Mouse (Mus musculus): ENCODE data around the gene Gm4305. TPM values are rescaled to one million over a fixed set of nuclear protein-coding genes. Genes with fewer than 3 reads are reported as not detected.
"Not testable (repeated sequence)": the region's sequence is repeated elsewhere in the genome, so short reads cannot be mapped to it uniquely, and the experiment has no call there.

Gene Gm4305
- not detected in 2 replicates for polyA plus RNA-seq (2014; fragmentation: Nextera tagmentation; extraction: Ambion mirVana)

GRCm38 (mm10) chr10:100350793-100351192 lies at the start of gene Gm4305:
TSS of gene Gm4305 (plus strand) at chr10:100351093.
- not testable (repeated sequence) for H3K9ac ChIP-seq (ENCODE audit: low read depth, low read length); H3K4me2 ChIP-seq (ENCODE audit: low read depth, low read length); H3K36me3 ChIP-seq (ENCODE audit: control insufficient read depth, insufficient read depth, low read length); H3K27me3 ChIP-seq (replicated peaks; ENCODE audit: control insufficient read depth, insufficient read depth, low read length); H3K9me3 ChIP-seq (ENCODE audit: control insufficient read depth, low read length); H3K27ac ChIP-seq (replicated peaks; ENCODE audit: low read depth, low read length); ATAC-seq (ENCODE audit: low read depth); DNase-seq (ENCODE audit: low spot score); H3K4me1 ChIP-seq (ENCODE audit: control insufficient read depth, insufficient read depth, low read length); H3K4me3 ChIP-seq (ENCODE audit: low read depth, low read length)
- WGBS = no CpG with 5 or more reads among the region's 3 CpGs

DNA sequence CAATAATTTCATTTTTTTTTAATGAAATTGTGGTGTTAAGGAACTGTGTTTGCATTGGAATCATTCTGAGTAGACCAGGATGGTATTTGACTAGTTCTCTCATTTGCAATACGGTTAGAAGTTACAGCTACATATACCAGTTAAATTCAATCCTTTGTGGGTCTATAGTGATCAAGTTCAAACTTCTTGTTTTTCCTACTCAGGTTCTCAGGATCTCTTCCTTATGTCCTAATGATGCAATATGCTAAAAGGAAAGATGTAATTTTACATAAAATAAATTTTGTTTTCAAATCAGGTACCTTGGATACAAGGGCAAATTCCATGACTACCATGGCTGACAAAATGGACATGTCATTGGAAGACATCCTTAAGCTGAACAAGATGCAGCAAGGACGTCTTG lies 15.5 kb upstream of the Gm4305 start, which contains the start of gene Gm4301:
Gm4301 (plus strand) TSS at position 301 of the 400 bp plus-strand sequence.
- WGBS = no CpG with 5 or more reads among the region's 2 CpGs
- H3K9me3 ChIP-seq (ENCODE audit: control insufficient read depth, low read length) = not testable (repeated sequence)

DNA sequence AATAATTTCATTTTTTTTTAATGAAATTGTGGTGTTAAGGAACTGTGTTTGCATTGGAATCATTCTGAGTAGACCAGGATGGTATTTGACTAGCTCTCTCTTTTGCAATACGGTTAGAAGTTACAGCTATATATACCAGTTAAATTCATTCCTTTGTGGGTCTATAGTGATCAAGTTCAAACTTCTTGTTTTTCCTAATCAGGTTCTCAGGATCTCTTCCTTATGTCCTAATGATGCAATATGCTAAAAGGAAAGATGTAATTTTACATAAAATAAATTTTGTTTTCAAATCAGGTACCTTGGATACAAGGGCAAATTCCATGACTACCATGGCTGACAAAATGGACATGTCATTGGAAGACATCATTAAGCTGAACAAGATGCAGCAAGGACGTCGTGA lies 10.4 kb upstream of the Gm4305 start, which contains the start of gene Gm4302:
Gm4302 (plus strand) TSS at position 301 of the 400 bp plus-strand sequence.
- H3K9me3 ChIP-seq (ENCODE audit: control insufficient read depth, low read length); H3K27ac ChIP-seq (replicated peaks; ENCODE audit: low read depth, low read length); H3K4me1 ChIP-seq (ENCODE audit: control insufficient read depth, insufficient read depth, low read length); ATAC-seq (ENCODE audit: low read depth); H3K4me2 ChIP-seq (ENCODE audit: low read depth, low read length); H3K4me3 ChIP-seq (ENCODE audit: low read depth, low read length); H3K9ac ChIP-seq (ENCODE audit: low read depth, low read length); DNase-seq (ENCODE audit: low spot score); H3K36me3 ChIP-seq (ENCODE audit: control insufficient read depth, insufficient read depth, low read length); H3K27me3 ChIP-seq (replicated peaks; ENCODE audit: control insufficient read depth, insufficient read depth, low read length): not testable (repeated sequence)
- no CpG with 5 or more reads among the region's 3 CpGs for WGBS

More for the DNA sequence above, 15.5 kb upstream of the Gm4305 start, which contains the start of gene Gm4301:
- not testable (repeated sequence) for H3K4me3 ChIP-seq (ENCODE audit: low read depth, low read length); H3K4me2 ChIP-seq (ENCODE audit: low read depth, low read length); ATAC-seq (ENCODE audit: low read depth); H3K4me1 ChIP-seq (ENCODE audit: control insufficient read depth, insufficient read depth, low read length); DNase-seq (ENCODE audit: low spot score); H3K36me3 ChIP-seq (ENCODE audit: control insufficient read depth, insufficient read depth, low read length); H3K27ac ChIP-seq (replicated peaks; ENCODE audit: low read depth, low read length); H3K27me3 ChIP-seq (replicated peaks; ENCODE audit: control insufficient read depth, insufficient read depth, low read length); H3K9ac ChIP-seq (ENCODE audit: low read depth, low read length)

GRCm38 (mm10) chr10:100345672-100346071 lies 5.2 kb upstream of the Gm4305 start, which contains the start of gene Gm4303:
TSS of gene Gm4303 (plus strand) at chr10:100345972.
- H3K27me3 ChIP-seq (replicated peaks; ENCODE audit: control insufficient read depth, insufficient read depth, low read length); H3K27ac ChIP-seq (replicated peaks; ENCODE audit: low read depth, low read length); H3K4me2 ChIP-seq (ENCODE audit: low read depth, low read length); ATAC-seq (ENCODE audit: low read depth); H3K4me1 ChIP-seq (ENCODE audit: control insufficient read depth, insufficient read depth, low read length); H3K36me3 ChIP-seq (ENCODE audit: control insufficient read depth, insufficient read depth, low read length); H3K9ac ChIP-seq (ENCODE audit: low read depth, low read length); DNase-seq (ENCODE audit: low spot score); H3K9me3 ChIP-seq (ENCODE audit: control insufficient read depth, low read length); H3K4me3 ChIP-seq (ENCODE audit: low read depth, low read length): not testable (repeated sequence)
- no CpG with 5 or more reads among the region's 3 CpGs for WGBS

DNA sequence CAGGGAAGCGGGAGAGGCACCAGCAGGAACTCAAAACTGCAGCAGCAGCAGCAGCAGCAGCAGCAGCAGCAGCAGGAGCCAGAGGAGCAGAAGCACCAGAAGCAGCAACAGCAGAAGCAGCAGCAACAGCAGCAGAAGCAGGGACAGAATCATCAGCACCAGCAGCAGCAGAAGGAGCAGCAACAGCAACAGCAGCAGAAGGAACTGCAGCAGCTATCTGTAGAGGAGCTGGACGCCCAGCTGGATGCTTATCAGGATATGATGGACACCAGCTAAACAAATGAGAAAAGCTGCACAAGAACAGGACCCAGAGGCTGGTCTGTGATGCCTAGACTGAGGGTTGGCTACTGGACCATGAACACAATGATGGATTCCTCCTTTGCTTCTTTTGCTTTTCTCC lies 5.9 kb downstream of the Gm4305 start:
- not testable (repeated sequence) for H3K4me3 ChIP-seq (ENCODE audit: low read depth, low read length); H3K27me3 ChIP-seq (replicated peaks; ENCODE audit: control insufficient read depth, insufficient read depth, low read length); H3K4me2 ChIP-seq (ENCODE audit: low read depth, low read length); H3K36me3 ChIP-seq (ENCODE audit: control insufficient read depth, insufficient read depth, low read length); H3K4me1 ChIP-seq (ENCODE audit: control insufficient read depth, insufficient read depth, low read length); H3K9me3 ChIP-seq (ENCODE audit: control insufficient read depth, low read length); H3K9ac ChIP-seq (ENCODE audit: low read depth, low read length); H3K27ac ChIP-seq (replicated peaks; ENCODE audit: low read depth, low read length); DNase-seq (ENCODE audit: low spot score); ATAC-seq (ENCODE audit: low read depth)
- whole genome bisulfite sequencing = 50% methylated on average over 1 of the region's 2 CpGs

GRCm38 (mm10) chr10:100361038-100361437 lies 10.1 kb downstream of the Gm4305 start, which contains the start of gene Gm4307:
TSS of gene Gm4307 (plus strand) at chr10:100361338.
- WGBS = no CpG with 5 or more reads among the region's 3 CpGs
- not testable (repeated sequence) for H3K4me2 ChIP-seq (ENCODE audit: low read depth, low read length); ATAC-seq (ENCODE audit: low read depth); H3K9ac ChIP-seq (ENCODE audit: low read depth, low read length); H3K4me1 ChIP-seq (ENCODE audit: control insufficient read depth, insufficient read depth, low read length); H3K4me3 ChIP-seq (ENCODE audit: low read depth, low read length); H3K36me3 ChIP-seq (ENCODE audit: control insufficient read depth, insufficient read depth, low read length); H3K9me3 ChIP-seq (ENCODE audit: control insufficient read depth, low read length); H3K27me3 ChIP-seq (replicated peaks; ENCODE audit: control insufficient read depth, insufficient read depth, low read length); H3K27ac ChIP-seq (replicated peaks; ENCODE audit: low read depth, low read length); DNase-seq (ENCODE audit: low spot score)

DNA sequence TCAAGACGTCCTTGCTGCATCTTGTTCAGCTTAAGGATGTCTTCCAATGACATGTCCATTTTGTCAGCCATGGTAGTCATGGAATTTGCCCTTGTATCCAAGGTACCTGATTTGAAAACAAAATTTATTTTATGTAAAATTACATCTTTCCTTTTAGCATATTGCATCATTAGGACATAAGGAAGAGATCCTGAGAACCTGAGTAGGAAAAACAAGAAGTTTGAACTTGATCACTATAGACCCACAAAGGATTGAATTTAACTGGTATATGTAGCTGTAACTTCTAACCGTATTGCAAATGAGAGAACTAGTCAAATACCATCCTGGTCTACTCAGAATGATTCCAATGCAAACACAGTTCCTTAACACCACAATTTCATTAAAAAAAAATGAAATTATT lies 31.6 kb downstream of the Gm4305 start, which contains the start of gene Gm4312:
Gm4312 (minus strand) TSS at position 101 of the 400 bp plus-strand sequence.
- H3K27me3 ChIP-seq (replicated peaks; ENCODE audit: control insufficient read depth, insufficient read depth, low read length); H3K27ac ChIP-seq (replicated peaks; ENCODE audit: low read depth, low read length); H3K4me1 ChIP-seq (ENCODE audit: control insufficient read depth, insufficient read depth, low read length); ATAC-seq (ENCODE audit: low read depth); DNase-seq (ENCODE audit: low spot score); H3K4me2 ChIP-seq (ENCODE audit: low read depth, low read length); H3K4me3 ChIP-seq (ENCODE audit: low read depth, low read length); H3K9me3 ChIP-seq (ENCODE audit: control insufficient read depth, low read length); H3K36me3 ChIP-seq (ENCODE audit: control insufficient read depth, insufficient read depth, low read length); H3K9ac ChIP-seq (ENCODE audit: low read depth, low read length): not testable (repeated sequence)
- no CpG with 5 or more reads among the region's 2 CpGs for WGBS

Other genes starting within 250 kb of the Gm4305 start
- not detected in 2 replicates for gene Gm4301, start 15.4 kb upstream of the Gm4305 start, polyA plus RNA-seq (2014; fragmentation: Nextera tagmentation; extraction: Ambion mirVana)
- not detected in 2 replicates for gene Gm4302, start 10.3 kb upstream of the Gm4305 start, polyA plus RNA-seq (2014; fragmentation: Nextera tagmentation; extraction: Ambion mirVana)
- gene Gm4303, start 5.1 kb upstream of the Gm4305 start, polyA plus RNA-seq (2014; fragmentation: Nextera tagmentation; extraction: Ambion mirVana) = not detected in 2 replicates
- not detected in 2 replicates for gene Gm4307, start 10.2 kb downstream of the Gm4305 start, polyA plus RNA-seq (2014; fragmentation: Nextera tagmentation; extraction: Ambion mirVana)
- not detected in 2 replicates for gene Gm4312, start 31.5 kb downstream of the Gm4305 start, polyA plus RNA-seq (2014; fragmentation: Nextera tagmentation; extraction: Ambion mirVana)
- 22.7 and 23.1 TPM in 2 replicates for gene Tmtc3, start 136.3 kb downstream of the Gm4305 start, polyA plus RNA-seq (2014; fragmentation: Nextera tagmentation; extraction: Ambion mirVana)
- 5.6 and 6.2 TPM in 2 replicates for gene Cep290, start 136.5 kb downstream of the Gm4305 start, polyA plus RNA-seq (2014; fragmentation: Nextera tagmentation; extraction: Ambion mirVana)
- gene 4930430F08Rik, start 239.3 kb downstream of the Gm4305 start, polyA plus RNA-seq (2014; fragmentation: Nextera tagmentation; extraction: Ambion mirVana) = 10.2 and 10.9 TPM in 2 replicates
- gene 1700017N19Rik, start 239.4 kb downstream of the Gm4305 start, polyA plus RNA-seq (2014; fragmentation: Nextera tagmentation; extraction: Ambion mirVana) = not detected in 2 replicates

All from embryonic facial prominence, embryonic 14.5 days (tissue).